Mouse (Mus musculus) thymus, postnatal 0 days (tissue): ENCODE measurements around the gene Cpeb3. TPM values are rescaled to one million over a fixed set of nuclear protein-coding genes. Genes with fewer than 3 reads are reported as not detected.
"Not testable (repeated sequence)": the region's sequence is repeated elsewhere in the genome, so short reads cannot be mapped to it uniquely, and the experiment has no call there.

Experiments used
- DNase-seq: peaks from one replicate; pipeline ENCODE4 v3.0.0-alpha.2; 2015; ENCODE audit warnings: low spot score
- polyA plus RNA-seq: library from polyadenylated mRNA; unstranded; fragments of >200 nt; fragmentation: Nextera tagmentation; extraction: Ambion mirVana; gene quantifications from 2 replicates; pipeline ENCODE4 v1.2.1, GENCODE M21; 2015

The Cpeb3 gene
- 0.59 and 1.1 TPM in 2 replicates for polyA plus RNA-seq

- peak; percentile 30 for DNase-seq
These were observed at the start of gene Cpeb3 for GRCm38 (mm10) chr19:37208176-37208755. Gene Cpeb3 (minus strand): TSS chr19:37208601.

- no peak for DNase-seq
These were observed 46.9 kb upstream of the Cpeb3 start for GRCm38 (mm10) chr19:37255321-37255720.

- no peak for DNase-seq
These were observed 43.7 kb upstream of the Cpeb3 start for GRCm38 (mm10) chr19:37252104-37252503.

- no peak for DNase-seq
These were observed 39.8 kb upstream of the Cpeb3 start for GRCm38 (mm10) chr19:37248199-37248598.

- no peak for DNase-seq
These were observed 38.5 kb upstream of the Cpeb3 start for GRCm38 (mm10) chr19:37246859-37247258.

- DNase-seq = no peak
These were observed 34.3 kb upstream of the Cpeb3 start for GRCm38 (mm10) chr19:37242707-37243106.

- DNase-seq = peak; percentile 8
These were observed 32.8 kb upstream of the Cpeb3 start for GRCm38 (mm10) chr19:37241201-37241600.

GRCm38 (mm10) chr19:37239096-37239495 is 30.7 kb upstream of the Cpeb3 start:
- DNase-seq = peak; percentile 34

GRCm38 (mm10) chr19:37238651-37239050 is 30.2 kb upstream of the Cpeb3 start:
- DNase-seq = no peak

- no peak for DNase-seq
These were observed 29.5 kb upstream of the Cpeb3 start for GRCm38 (mm10) chr19:37237712-37238437.

- no peak for DNase-seq
These were observed 28.9 kb upstream of the Cpeb3 start for GRCm38 (mm10) chr19:37237306-37237705.

GRCm38 (mm10) chr19:37235818-37236217 is 27.4 kb upstream of the Cpeb3 start:
- DNase-seq = no peak

- DNase-seq = no peak
These were observed 25.4 kb upstream of the Cpeb3 start for GRCm38 (mm10) chr19:37233561-37234539.

GRCm38 (mm10) chr19:37232598-37232997 is 24.2 kb upstream of the Cpeb3 start:
- not testable (repeated sequence) for DNase-seq

- no peak for DNase-seq
These were observed 16.9 kb upstream of the Cpeb3 start for GRCm38 (mm10) chr19:37225197-37225862.

- no peak for DNase-seq
These were observed 6.3 kb upstream of the Cpeb3 start for GRCm38 (mm10) chr19:37214711-37215110.

- DNase-seq = no peak
These were observed 3.0 kb upstream of the Cpeb3 start for GRCm38 (mm10) chr19:37211416-37211815.

- no peak for DNase-seq
These were observed 2.1 kb upstream of the Cpeb3 start for GRCm38 (mm10) chr19:37210457-37210856.

GRCm38 (mm10) chr19:37209467-37210128 is 1.2 kb upstream of the Cpeb3 start:
- DNase-seq = no peak

- DNase-seq = no peak
These were observed 585 bp upstream of the Cpeb3 start for GRCm38 (mm10) chr19:37208986-37209385.
